Mouse (Mus musculus) liver, adult 2 months (tissue): Measurements from ENCODE around the gene Zmynd8.

Experiments used
- CTCF ChIP-seq: fragments of 200-500 bp; IDR thresholded peaks from 2 replicates; pipeline ENCODE4 v1.5.1; 2011; ENCODE audit warnings: low read depth, low read length, control low read depth
- POLR2A ChIP-seq: fragments of 200-500 bp; IDR thresholded peaks from 2 replicates; pipeline ENCODE4 v1.6.1; 2011; ENCODE audit warnings: low read length, control low read depth; ENCODE audit not compliant: insufficient read depth; ENCODE audit errors: extremely low read depth

- TF ChIP-seq CTCF, result no peak
- TF ChIP-seq POLR2A, result no peak
These were observed 76.3 kb downstream of the Zmynd8 start for GRCm38 (mm10) chr2:165822478-165822877.
